Mouse (Mus musculus) cerebellum, adult 2 months (tissue): ENCODE data around the gene Myrip.
"Not testable (repeated sequence)": the region's sequence is repeated elsewhere in the genome, so short reads cannot be mapped to it uniquely, and the experiment has no call there.

Experiments
- CTCF ChIP-seq: fragments of 200-500 bp; IDR thresholded peaks from 2 replicates; pipeline ENCODE4 v1.5.1; 2011; ENCODE audit warnings: low read depth, mild to moderate bottlenecking, control low read depth, low read length, moderate library complexity, borderline replicate concordance; ENCODE audit not compliant: insufficient read depth
- POLR2A ChIP-seq: fragments of 200-500 bp; IDR thresholded peaks from 2 replicates; pipeline ENCODE4 v1.6.1; 2011; ENCODE audit warnings: low read length, control low read depth, borderline replicate concordance; ENCODE audit not compliant: insufficient read depth

DNA sequence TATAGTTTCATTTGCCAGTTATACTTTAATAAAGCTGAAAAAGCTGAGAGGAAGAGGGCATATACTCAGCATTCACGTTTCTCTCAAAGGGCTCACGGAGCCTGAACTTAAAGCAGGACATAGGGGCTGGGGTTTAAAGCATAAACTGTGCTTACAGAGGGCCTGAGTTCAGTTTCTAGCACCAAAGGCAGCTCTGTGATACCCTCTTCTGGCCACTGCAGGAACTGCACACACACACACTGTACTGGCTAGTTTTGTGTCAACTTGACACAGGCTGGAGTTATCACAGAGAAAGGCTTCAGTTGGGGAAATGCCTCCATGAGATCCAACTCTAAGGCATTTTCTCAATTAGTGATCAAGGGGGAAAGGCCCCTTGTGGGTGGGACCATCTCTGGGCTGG lies 98.2 kb downstream of the Myrip start:
- not testable (repeated sequence) for TF ChIP-seq POLR2A
- peak; percentile 27; the same call in 1 of the 2 replicates for TF ChIP-seq CTCF
